Mouse (Mus musculus): ENCODE results near the gene Elp6.
A peak's percentile ranks its signal among the peaks of the same experiment; 100 is the strongest.

The Elp6 gene

DNA sequence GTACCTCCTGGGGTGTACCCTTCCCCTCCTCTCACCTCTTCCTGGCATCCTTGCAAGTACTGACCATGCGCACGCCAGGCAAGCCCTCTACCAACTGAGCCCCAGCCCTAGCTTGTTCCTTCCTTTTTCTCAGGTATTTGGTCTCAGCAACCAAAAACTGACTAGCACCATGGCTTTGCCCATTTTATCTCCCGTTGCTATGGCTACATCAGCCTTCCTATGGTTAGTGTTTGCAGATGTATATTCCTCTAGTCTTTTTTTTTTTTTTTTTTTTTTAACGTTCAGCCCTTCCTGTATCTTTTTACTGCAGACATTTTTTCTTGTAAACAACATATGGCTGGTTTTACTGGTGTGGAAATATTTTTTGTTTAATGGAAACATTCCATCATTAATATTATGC is 31.5 kb upstream of the Elp6 start:
- H3K4me3 ChIP-seq (replicated peaks; ENCODE audit: low read length): no peak overlapping the region
- H3K4me1 ChIP-seq (replicated peaks; ENCODE audit: low read depth, low read length): peaks cover 17% of the 10 kb centered on the region
- no peaks in the 10 kb centered on the region for H3K9me3 ChIP-seq (ENCODE audit: low read length)
- TF ChIP-seq NANOG (IDR thresholded peaks at IDR 0.05; ENCODE audit: borderline replicate concordance, low read length) (no peak), CTCF (conservative IDR thresholded peaks at IDR 0.05; ENCODE audit: low read length) (no peak), POU5F1 (IDR thresholded peaks at IDR 0.05; ENCODE audit: borderline replicate concordance, low read length) (no peak)
- H3K27me3 ChIP-seq (ENCODE audit: insufficient read depth, low read length): no peaks in the 10 kb centered on the region
- no peaks in the 10 kb centered on the region for H3K36me3 ChIP-seq (ENCODE audit: insufficient read depth, low read length)

DNA sequence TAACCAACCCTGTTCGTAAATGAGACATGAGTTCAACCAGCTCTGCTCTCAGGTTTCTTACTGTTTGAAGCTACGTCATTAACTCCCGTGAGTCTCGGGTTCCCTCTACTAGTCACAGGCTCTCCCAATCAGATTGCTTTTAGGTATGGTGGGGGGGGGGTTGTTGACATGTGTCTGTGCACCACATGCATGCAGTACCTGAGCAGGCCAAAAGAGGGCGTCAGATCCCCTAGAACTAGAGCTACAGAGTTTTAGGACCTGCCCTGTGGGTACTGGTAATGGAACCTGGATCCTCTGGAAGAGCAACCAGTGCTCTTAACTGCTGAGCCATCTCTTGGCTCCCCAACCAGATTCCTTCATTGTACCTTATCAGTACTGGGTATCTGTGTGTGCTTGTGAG is 29.1 kb upstream of the Elp6 start:
- H3K36me3 ChIP-seq (ENCODE audit: insufficient read depth, low read length): no peaks in the 10 kb centered on the region
- no peaks in the 10 kb centered on the region for H3K9me3 ChIP-seq (ENCODE audit: low read length)
- no peak overlapping the region for H3K4me3 ChIP-seq (replicated peaks; ENCODE audit: low read length)
- no peaks in the 10 kb centered on the region for H3K27me3 ChIP-seq (ENCODE audit: insufficient read depth, low read length)
- TF ChIP-seq CTCF (conservative IDR thresholded peaks at IDR 0.05; ENCODE audit: low read length): peak; percentile 90
- no peak for TF ChIP-seq NANOG (IDR thresholded peaks at IDR 0.05; ENCODE audit: borderline replicate concordance, low read length)
- peaks cover 12% of the 10 kb centered on the region for H3K4me1 ChIP-seq (replicated peaks; ENCODE audit: low read depth, low read length)

DNA sequence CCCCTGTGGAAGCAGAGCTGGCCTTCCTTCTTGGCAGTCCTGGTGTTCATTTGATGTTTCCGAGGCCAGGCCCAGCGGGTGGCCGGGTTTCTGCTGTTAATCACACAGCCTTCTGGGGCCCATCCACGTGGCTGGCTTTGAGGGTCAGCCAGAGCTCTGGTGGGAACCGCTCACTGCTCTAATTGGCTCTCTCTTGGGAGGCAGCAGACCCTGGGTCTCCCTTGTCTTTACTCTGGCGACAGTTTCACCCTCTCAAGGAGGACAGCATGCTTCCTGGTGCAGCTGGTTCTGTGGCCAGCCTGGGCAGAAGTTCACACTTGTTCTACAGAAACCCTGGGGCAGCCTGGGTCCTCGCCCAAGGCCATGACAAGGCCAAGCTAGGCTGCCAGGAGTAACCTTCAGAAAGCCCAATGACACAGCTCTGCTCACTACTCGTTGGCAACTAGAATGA is 27.5 kb upstream of the Elp6 start:
- no peaks in the 10 kb centered on the region for H3K36me3 ChIP-seq (ENCODE audit: insufficient read depth, low read length)
- H3K27me3 ChIP-seq (ENCODE audit: insufficient read depth, low read length): no peaks in the 10 kb centered on the region
- no peaks in the 10 kb centered on the region for H3K9me3 ChIP-seq (ENCODE audit: low read length)
- peaks cover 12% of the 10 kb centered on the region for H3K4me1 ChIP-seq (replicated peaks; ENCODE audit: low read depth, low read length)
- TF ChIP-seq CTCF (conservative IDR thresholded peaks at IDR 0.05; ENCODE audit: low read length) (no peak), NANOG (IDR thresholded peaks at IDR 0.05; ENCODE audit: borderline replicate concordance, low read length) (no peak), POU5F1 (IDR thresholded peaks at IDR 0.05; ENCODE audit: borderline replicate concordance, low read length) (no peak)
- no peak overlapping the region for H3K4me3 ChIP-seq (replicated peaks; ENCODE audit: low read length)

DNA sequence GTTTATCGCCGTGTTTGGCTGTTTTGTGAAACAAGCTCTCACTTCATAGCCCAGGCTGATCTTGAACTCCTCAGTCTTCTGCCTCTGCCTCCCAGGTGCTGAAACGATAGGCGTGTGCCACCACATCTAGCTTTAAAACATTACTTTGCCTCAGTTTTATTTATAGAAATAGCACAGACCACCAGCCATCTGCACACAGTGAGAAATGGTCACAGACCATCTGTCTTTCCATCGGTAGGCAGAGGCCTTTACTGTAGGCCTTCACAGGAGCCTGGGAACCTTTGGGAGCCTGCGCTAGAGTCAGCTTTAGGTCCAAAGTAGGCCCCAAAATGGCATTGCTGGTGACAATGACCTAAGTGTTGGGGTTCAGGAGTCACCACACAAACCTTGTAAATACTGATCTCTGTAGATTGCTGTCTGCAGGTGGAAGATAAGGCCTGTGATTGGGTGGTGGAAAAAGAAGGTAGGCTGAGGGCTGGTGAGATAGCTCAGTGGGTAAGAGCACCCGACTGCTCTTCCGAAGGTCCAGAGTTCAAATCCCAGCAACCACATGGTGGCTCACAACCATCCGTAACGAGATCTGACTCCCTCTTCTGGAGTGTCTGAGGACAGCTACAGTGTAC is 20.8 kb upstream of the Elp6 start:
- no peaks in the 10 kb centered on the region for H3K36me3 ChIP-seq (ENCODE audit: insufficient read depth, low read length)
- H3K27me3 ChIP-seq (ENCODE audit: insufficient read depth, low read length): no peaks in the 10 kb centered on the region
- H3K9me3 ChIP-seq (ENCODE audit: low read length): no peaks in the 10 kb centered on the region
- no peak overlapping the region for H3K4me3 ChIP-seq (replicated peaks; ENCODE audit: low read length)
- TF ChIP-seq CTCF (conservative IDR thresholded peaks at IDR 0.05; ENCODE audit: low read length) (no peak), POU5F1 (IDR thresholded peaks at IDR 0.05; ENCODE audit: borderline replicate concordance, low read length) (no peak), NANOG (IDR thresholded peaks at IDR 0.05; ENCODE audit: borderline replicate concordance, low read length) (no peak)
- peaks cover 11% of the 10 kb centered on the region for H3K4me1 ChIP-seq (replicated peaks; ENCODE audit: low read depth, low read length)

DNA sequence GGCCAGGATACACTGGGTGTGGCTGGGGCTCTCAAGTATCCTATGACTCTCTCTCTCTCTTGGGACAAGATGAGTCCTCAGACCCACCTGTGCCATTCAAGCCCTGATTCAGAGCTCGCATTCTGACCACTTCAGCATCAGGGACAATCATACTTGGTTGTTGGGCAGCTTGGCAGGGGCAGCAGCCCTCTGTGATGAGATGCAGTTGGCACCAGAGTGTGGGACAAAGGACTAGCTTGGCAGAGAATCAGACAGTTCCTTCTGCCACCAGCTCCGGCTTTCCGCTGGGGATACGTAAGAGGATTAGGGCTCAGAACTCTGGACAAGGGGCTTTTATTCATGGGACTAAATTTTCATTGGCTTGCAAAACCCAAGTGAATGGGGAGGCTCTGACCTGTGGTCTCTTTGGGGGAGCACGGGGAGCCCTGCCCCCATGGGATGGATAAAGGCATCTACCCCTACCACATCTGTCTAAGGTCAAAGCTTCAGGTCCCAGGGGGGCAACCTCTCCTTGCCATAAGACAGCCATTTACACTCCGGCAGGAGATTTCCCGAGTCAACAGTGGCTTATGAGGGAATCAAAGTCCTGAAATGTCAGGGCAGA is 17.6 kb upstream of the Elp6 start:
- 0 out of 2 replicates have a peak, but pooled peaks cover 2% of the 10 kb centered on the region for H3K27me3 ChIP-seq (ENCODE audit: insufficient read depth, low read length)
- no peaks in the 10 kb centered on the region for H3K9me3 ChIP-seq (ENCODE audit: low read length)
- TF ChIP-seq CTCF (conservative IDR thresholded peaks at IDR 0.05; ENCODE audit: low read length): no peak
- TF ChIP-seq POU5F1 (IDR thresholded peaks at IDR 0.05; ENCODE audit: borderline replicate concordance, low read length): no peak
- no peak for TF ChIP-seq NANOG (IDR thresholded peaks at IDR 0.05; ENCODE audit: borderline replicate concordance, low read length)
- peaks cover 11% of the 10 kb centered on the region for H3K4me1 ChIP-seq (replicated peaks; ENCODE audit: low read depth, low read length)
- no peaks in the 10 kb centered on the region for H3K36me3 ChIP-seq (ENCODE audit: insufficient read depth, low read length)
- H3K4me3 ChIP-seq (replicated peaks; ENCODE audit: low read length): no peak overlapping the region

DNA sequence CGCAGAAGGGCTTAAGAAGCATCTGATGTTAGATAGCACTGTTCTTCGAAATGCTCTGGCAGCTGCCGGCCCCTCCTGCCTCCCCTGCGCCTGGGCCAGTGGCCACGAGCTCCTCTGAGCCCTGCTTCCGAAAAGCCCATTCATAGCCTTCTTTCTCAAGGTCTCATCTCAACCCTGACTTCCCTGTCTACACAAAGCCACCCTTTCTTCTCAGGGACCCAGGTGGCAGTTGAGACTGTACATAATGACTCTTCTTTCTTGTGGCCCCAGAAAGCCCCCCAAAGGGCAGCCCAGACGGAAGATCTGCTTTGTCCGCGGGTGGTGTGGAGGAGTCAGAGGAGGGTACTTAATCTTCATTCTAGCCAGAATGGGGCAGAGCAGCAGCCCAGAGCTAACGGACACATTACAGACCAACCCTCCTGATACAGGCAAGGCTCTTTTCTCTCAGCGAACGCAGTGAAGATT is 11.7 kb upstream of the Elp6 start:
- peaks cover 15% of the 10 kb centered on the region for H3K27me3 ChIP-seq (ENCODE audit: insufficient read depth, low read length)
- no peaks in the 10 kb centered on the region for H3K36me3 ChIP-seq (ENCODE audit: insufficient read depth, low read length)
- TF ChIP-seq NANOG (IDR thresholded peaks at IDR 0.05; ENCODE audit: borderline replicate concordance, low read length): no peak
- TF ChIP-seq POU5F1 (IDR thresholded peaks at IDR 0.05; ENCODE audit: borderline replicate concordance, low read length): no peak
- no peak for TF ChIP-seq CTCF (conservative IDR thresholded peaks at IDR 0.05; ENCODE audit: low read length)
- H3K4me1 ChIP-seq (replicated peaks; ENCODE audit: low read depth, low read length): peaks cover 23% of the 10 kb centered on the region
- H3K9me3 ChIP-seq (ENCODE audit: low read length): no peaks in the 10 kb centered on the region
- H3K4me3 ChIP-seq (replicated peaks; ENCODE audit: low read length): 0 out of 2 replicates have a peak overlapping the region, but pooled peaks have one; percentile 3

DNA sequence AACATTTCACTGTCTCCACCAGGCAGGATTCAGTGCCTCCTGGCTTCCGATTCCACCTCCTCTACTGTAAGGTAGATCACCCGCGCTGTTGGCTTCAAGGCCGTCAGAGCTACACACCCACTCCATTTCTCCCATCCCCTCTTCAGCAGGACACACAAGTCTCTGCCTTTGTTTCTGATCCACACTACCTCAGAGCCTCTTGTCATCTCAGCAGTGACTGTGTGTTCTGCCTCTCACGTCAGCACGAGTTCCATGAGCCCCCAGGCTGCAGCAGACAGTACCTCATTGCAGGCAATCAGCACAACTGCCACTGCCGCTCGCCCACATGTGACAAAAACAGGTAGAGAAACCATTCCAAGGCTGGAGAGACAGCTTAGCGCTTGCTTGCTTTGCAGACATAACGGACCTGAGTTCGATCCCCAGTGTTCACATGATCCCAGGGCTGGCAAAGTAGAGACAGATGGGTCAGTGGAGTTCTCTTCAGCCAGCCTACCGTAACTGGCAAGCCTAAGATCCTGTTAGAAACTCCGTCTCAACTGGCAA is 11.0 kb upstream of the Elp6 start:
- H3K4me1 ChIP-seq (replicated peaks; ENCODE audit: low read depth, low read length): peaks cover 23% of the 10 kb centered on the region
- no peaks in the 10 kb centered on the region for H3K36me3 ChIP-seq (ENCODE audit: insufficient read depth, low read length)
- peaks cover 15% of the 10 kb centered on the region for H3K27me3 ChIP-seq (ENCODE audit: insufficient read depth, low read length)
- H3K4me3 ChIP-seq (replicated peaks; ENCODE audit: low read length): 0 out of 2 replicates have a peak overlapping the region, but pooled peaks have one; percentile 3
- TF ChIP-seq CTCF (conservative IDR thresholded peaks at IDR 0.05; ENCODE audit: low read length): no peak
- TF ChIP-seq NANOG (IDR thresholded peaks at IDR 0.05; ENCODE audit: borderline replicate concordance, low read length): no peak
- TF ChIP-seq POU5F1 (IDR thresholded peaks at IDR 0.05; ENCODE audit: borderline replicate concordance, low read length): no peak
- no peaks in the 10 kb centered on the region for H3K9me3 ChIP-seq (ENCODE audit: low read length)

DNA sequence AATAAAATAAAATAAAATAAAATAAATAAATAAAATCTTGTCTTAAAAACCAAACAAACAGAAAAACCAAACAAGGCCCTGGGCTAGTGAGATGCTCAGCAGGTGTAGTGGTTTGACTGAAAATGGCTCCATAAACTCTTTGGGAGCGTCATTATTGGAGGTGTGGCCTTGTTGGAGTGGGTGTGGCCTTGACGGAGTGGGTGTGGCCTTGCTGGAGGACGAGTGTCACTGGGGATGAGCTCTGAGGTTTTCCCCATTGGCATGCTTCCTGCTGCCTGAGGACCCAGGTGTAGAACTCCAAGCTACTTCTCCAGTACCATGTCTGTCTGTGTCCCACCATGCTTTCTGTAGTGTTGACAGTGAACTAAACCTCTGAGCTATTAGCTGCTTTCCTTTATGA is 10.2 kb upstream of the Elp6 start:
- H3K36me3 ChIP-seq (ENCODE audit: insufficient read depth, low read length): no peaks in the 10 kb centered on the region
- no peaks in the 10 kb centered on the region for H3K9me3 ChIP-seq (ENCODE audit: low read length)
- TF ChIP-seq POU5F1 (IDR thresholded peaks at IDR 0.05; ENCODE audit: borderline replicate concordance, low read length) (no peak), NANOG (IDR thresholded peaks at IDR 0.05; ENCODE audit: borderline replicate concordance, low read length) (no peak), CTCF (conservative IDR thresholded peaks at IDR 0.05; ENCODE audit: low read length) (no peak)
- H3K4me3 ChIP-seq (replicated peaks; ENCODE audit: low read length): no peak overlapping the region
- peaks cover 15% of the 10 kb centered on the region for H3K27me3 ChIP-seq (ENCODE audit: insufficient read depth, low read length)
- H3K4me1 ChIP-seq (replicated peaks; ENCODE audit: low read depth, low read length): peaks cover 23% of the 10 kb centered on the region
